Mouse (Mus musculus): ENCODE data around the gene Gm6592. TPM values are rescaled to one million over a fixed set of nuclear protein-coding genes. Genes with fewer than 3 reads are reported as not detected.

The Gm6592 gene
- polyA plus RNA-seq, 1 experiment from 2014 or later = not detected

- H3K27me3 ChIP-seq (ENCODE audit: insufficient read depth, low read length) = no peaks in the 10 kb centered on the region
- DNase-seq (ENCODE audit: low spot score) (no peak), ATAC-seq (replicated peaks; ENCODE audit: low FRiP score, low read depth) (peak; percentile 33; the same call in 1 of the 2 replicates)
- peak overlapping the region; percentile 55 for H3K4me3 ChIP-seq (replicated peaks; ENCODE audit: low read depth, low read length)
- H3K4me1 ChIP-seq (replicated peaks; ENCODE audit: insufficient read depth, low read length) = no peaks in the 10 kb centered on the region
- peak overlapping the region; percentile 67; the same call in 1 of the 2 replicates for H3K9ac ChIP-seq (ENCODE audit: low read depth, low read length)
- WGBS = 35% methylated on average over 3 of the region's 9 CpGs
- no peaks in the 10 kb centered on the region for H3K36me3 ChIP-seq (ENCODE audit: insufficient read depth, low read length)
- TF ChIP-seq CTCF (IDR thresholded peaks at IDR 0.05; ENCODE audit: low read depth) = no peak
- H3K4me2 ChIP-seq (ENCODE audit: low read length) = peak overlapping the region; percentile 66
- H3K9me3 ChIP-seq (replicated peaks; ENCODE audit: low read length) = no peaks in the 10 kb centered on the region
- no peak overlapping the region for H3K27ac ChIP-seq
These were observed 48.2 kb downstream of the Gm6592 start for GRCm38 (mm10) chrX:8891975-8892342.

GRCm38 (mm10) chrX:8892343-8893155 is 48.8 kb downstream of the Gm6592 start, which contains the start of gene B630019K06Rik:
Gene B630019K06Rik (plus strand): TSS chrX:8892382.
- ATAC-seq (replicated peaks; ENCODE audit: low FRiP score, low read depth) (peak; percentile 93), DNase-seq (ENCODE audit: low spot score) (peak; percentile 65)
- no peaks in the 10 kb centered on the region for H3K4me1 ChIP-seq (replicated peaks; ENCODE audit: insufficient read depth, low read length)
- no peak for TF ChIP-seq CTCF (IDR thresholded peaks at IDR 0.05; ENCODE audit: low read depth)
- peak within 1 kb of the TSS; percentile 67 for H3K9ac ChIP-seq (ENCODE audit: low read depth, low read length)
- no peaks in the 10 kb centered on the region for H3K9me3 ChIP-seq (replicated peaks; ENCODE audit: low read length)
- H3K4me2 ChIP-seq (ENCODE audit: low read length) = peak within 1 kb of the TSS; percentile 66
- H3K27ac ChIP-seq = peak within 1 kb of the TSS; percentile 86
- H3K36me3 ChIP-seq (ENCODE audit: insufficient read depth, low read length) = no peaks in the 10 kb centered on the region
- peak within 1 kb of the TSS; percentile 55 for H3K4me3 ChIP-seq (replicated peaks; ENCODE audit: low read depth, low read length)
- 22% methylated on average over 75 of the region's 95 CpGs for WGBS
- no peaks in the 10 kb centered on the region for H3K27me3 ChIP-seq (ENCODE audit: insufficient read depth, low read length)

- no peak for TF ChIP-seq CTCF (IDR thresholded peaks at IDR 0.05; ENCODE audit: low read depth)
- peak; percentile 8 for DNase-seq (ENCODE audit: low spot score)
These were observed 49.4 kb downstream of the Gm6592 start for GRCm38 (mm10) chrX:8893182-8893651.

More at GRCm38 (mm10) chrX:8893182-8893651, 49.4 kb downstream of the Gm6592 start:
- Histone ChIP-seq H3K9me3 (replicated peaks; ENCODE audit: low read length) (no peaks in the 10 kb centered on the region), H3K27ac (peak overlapping the region; percentile 86), H3K4me2 (ENCODE audit: low read length) (peak overlapping the region; percentile 66), H3K4me1 (replicated peaks; ENCODE audit: insufficient read depth, low read length) (no peaks in the 10 kb centered on the region), H3K36me3 (ENCODE audit: insufficient read depth, low read length) (no peaks in the 10 kb centered on the region), H3K4me3 (replicated peaks; ENCODE audit: low read depth, low read length) (peak overlapping the region; percentile 55), H3K9ac (ENCODE audit: low read depth, low read length) (peak overlapping the region; percentile 67), H3K27me3 (ENCODE audit: insufficient read depth, low read length) (no peaks in the 10 kb centered on the region)
- 30% methylated on average over 18 of the region's 42 CpGs for WGBS
- peak; percentile 62 for ATAC-seq (replicated peaks; ENCODE audit: low FRiP score, low read depth)

Other genes starting within 250 kb of the Gm6592 start
- gene Ssxb8, start 153.2 kb upstream of the Gm6592 start, polyA plus RNA-seq (2015; fragmentation: Nextera tagmentation; extraction: Ambion mirVana) = not detected in 2 replicates
- not detected in 2 replicates for gene Ssx9, start 95.6 kb upstream of the Gm6592 start, polyA plus RNA-seq (2015; fragmentation: Nextera tagmentation; extraction: Ambion mirVana)
- gene Ssxb5, start 40.3 kb upstream of the Gm6592 start, polyA plus RNA-seq (2015; fragmentation: Nextera tagmentation; extraction: Ambion mirVana) = not detected in 2 replicates
- not detected in 2 replicates for gene Gm5751, start 30.3 kb downstream of the Gm6592 start, polyA plus RNA-seq (2015; fragmentation: Nextera tagmentation; extraction: Ambion mirVana)
- 4.3 and 4.9 TPM in 2 replicates for gene B630019K06Rik, start 48.4 kb downstream of the Gm6592 start, polyA plus RNA-seq (2015; fragmentation: Nextera tagmentation; extraction: Ambion mirVana)
- not detected in 2 replicates for gene Fthl17b, start 119.0 kb downstream of the Gm6592 start, polyA plus RNA-seq (2015; fragmentation: Nextera tagmentation; extraction: Ambion mirVana)
- gene Fthl17c, start 132.6 kb downstream of the Gm6592 start, polyA plus RNA-seq (2015; fragmentation: Nextera tagmentation; extraction: Ambion mirVana) = not detected in 2 replicates
- gene Fthl17d, start 142.8 kb downstream of the Gm6592 start, polyA plus RNA-seq (2015; fragmentation: Nextera tagmentation; extraction: Ambion mirVana) = not detected in 2 replicates
- not detected in 2 replicates for gene Fthl17e, start 189.5 kb downstream of the Gm6592 start, polyA plus RNA-seq (2015; fragmentation: Nextera tagmentation; extraction: Ambion mirVana)
- not detected in 2 replicates for gene Fthl17f, start 219.0 kb downstream of the Gm6592 start, polyA plus RNA-seq (2015; fragmentation: Nextera tagmentation; extraction: Ambion mirVana)

Data from kidney, postnatal 0 days (tissue).